Mouse (Mus musculus) myocyte (in vitro differentiated cells): ENCODE data around the gene Pde4a.

Experiments used
- CEBPB ChIP-seq: IDR thresholded peaks from 2 replicates; pipeline ENCODE4 v1.6.1; 2011; ENCODE audit warnings: mild to moderate bottlenecking, moderate library complexity; ENCODE audit not compliant: poor library complexity, insufficient read depth, severe bottlenecking
- E2F4 ChIP-seq: IDR thresholded peaks from one replicate; pipeline ENCODE4 v1.6.1; 2011; ENCODE audit warnings: mild to moderate bottlenecking, control low read depth, moderate library complexity; ENCODE audit not compliant: insufficient read depth
- MAX ChIP-seq: IDR thresholded peaks from one replicate; pipeline ENCODE4 v1.6.1; 2011; ENCODE audit warnings: low read depth, mild to moderate bottlenecking, control low read depth
- MYOD1 ChIP-seq, 3 experiments: IDR thresholded peaks; one replicate each; pipeline ENCODE4 v1.6.1; 2011; ENCODE audit warnings: control low read depth in 2 of 3, low read depth in 2 of 3, mild to moderate bottlenecking in 2 of 3, moderate library complexity in 1 of 3; ENCODE audit not compliant: insufficient read length in 2 of 3, control insufficient read depth in 1 of 3
- MYOG ChIP-seq, 3 experiments: IDR thresholded peaks; one replicate each; pipeline ENCODE4 v1.6.1; 2011; ENCODE audit warnings: control low read depth in 2 of 3, low read depth in 2 of 3, mild to moderate bottlenecking in 2 of 3; ENCODE audit not compliant: insufficient read length in 2 of 3, control insufficient read depth in 1 of 3, insufficient read depth in 1 of 3
- POLR2A ChIP-seq: IDR thresholded peaks from one replicate; pipeline ENCODE4 v1.6.1; 2011; ENCODE audit warnings: low read depth, mild to moderate bottlenecking, control low read depth, moderate library complexity; ENCODE audit not compliant: insufficient read length
- POLR2AphosphoS2 ChIP-seq: IDR thresholded peaks from one replicate; pipeline ENCODE4 v1.6.1; 2011; ENCODE audit warnings: low read depth, control low read depth; ENCODE audit not compliant: insufficient read length
- REST ChIP-seq: IDR thresholded peaks from one replicate; pipeline ENCODE4 v1.6.1; 2011; ENCODE audit warnings: mild to moderate bottlenecking, control low read depth, moderate library complexity; ENCODE audit not compliant: insufficient read depth, insufficient read length
- SRF ChIP-seq: IDR thresholded peaks from one replicate; pipeline ENCODE4 v1.6.1; 2011; ENCODE audit warnings: low read depth; ENCODE audit not compliant: control insufficient read depth, insufficient read length
- TCF12 ChIP-seq: IDR thresholded peaks from one replicate; pipeline ENCODE4 v1.6.1; 2011; ENCODE audit warnings: mild to moderate bottlenecking, control low read depth; ENCODE audit not compliant: poor library complexity, insufficient read depth, severe bottlenecking
- TCF3 ChIP-seq: IDR thresholded peaks from one replicate; pipeline ENCODE4 v1.6.1; 2011; ENCODE audit warnings: low read depth, control low read depth; ENCODE audit not compliant: insufficient read length
- USF1 ChIP-seq: IDR thresholded peaks from one replicate; pipeline ENCODE4 v1.6.1; 2011; ENCODE audit warnings: low read depth, mild to moderate bottlenecking, control low read depth, moderate library complexity

DNA sequence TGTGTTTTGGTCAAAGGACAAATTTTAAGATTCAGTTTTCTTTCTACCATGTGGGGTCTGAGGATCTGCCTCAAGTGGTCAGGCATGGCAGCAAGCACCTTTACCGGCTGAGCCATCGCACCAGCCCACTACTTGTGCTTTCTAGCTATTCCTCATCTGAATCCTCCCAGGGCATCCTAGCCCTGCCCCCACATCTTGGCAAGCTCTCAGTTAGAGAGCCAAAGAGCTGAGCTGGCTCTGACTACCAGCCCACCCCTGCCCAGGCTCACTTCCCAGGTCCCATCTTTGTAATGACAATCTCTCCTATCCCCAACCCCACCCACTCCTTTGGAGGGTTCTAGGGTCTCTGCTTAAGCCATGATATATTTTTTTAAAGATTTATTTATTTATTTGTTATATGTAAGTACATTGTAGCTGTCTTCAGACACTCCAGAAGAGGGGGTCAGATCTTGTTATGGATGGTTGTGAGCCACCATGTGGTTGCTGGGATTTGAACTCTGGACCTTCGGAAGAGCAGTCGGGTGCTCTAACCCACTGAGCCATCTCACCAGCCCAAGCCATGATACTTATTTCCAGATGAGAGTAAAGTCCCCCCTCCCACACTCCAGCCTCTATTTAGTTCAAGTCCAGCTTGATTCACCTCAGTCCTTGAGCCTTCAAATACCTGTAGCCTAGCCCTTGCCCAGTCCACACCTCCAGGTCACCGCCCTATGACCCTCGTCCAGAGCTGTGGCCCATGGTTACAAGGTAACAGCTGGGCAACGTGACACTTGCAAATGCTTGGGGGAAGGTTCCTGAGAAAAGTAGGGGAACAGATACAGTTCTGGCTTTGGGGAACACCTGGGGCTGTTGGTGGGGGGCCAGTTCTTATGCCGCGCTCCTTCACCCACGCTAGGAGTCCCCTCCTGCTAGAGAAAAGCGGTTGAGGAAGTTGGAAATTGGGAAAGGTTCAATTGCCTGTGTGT lies 2.1 kb upstream of the Pde4a start:
- TF ChIP-seq POLR2A = no peak
- no peak for TF ChIP-seq CEBPB
- no peak for TF ChIP-seq MYOG (IDR thresholded peaks at IDR 0.05; ENCODE audit: control insufficient read depth in 1 of 3, insufficient read depth in 1 of 3, insufficient read length in 2 of 3, low read depth in 2 of 3)
- TF ChIP-seq USF1 = no peak
- no peak for TF ChIP-seq TCF3
- no peak for TF ChIP-seq E2F4
- no peak for TF ChIP-seq MYOD1 (IDR thresholded peaks at IDR 0.05; ENCODE audit: control insufficient read depth in 1 of 3, insufficient read length in 2 of 3, low read depth in 2 of 3)
- no peak for TF ChIP-seq POLR2AphosphoS2
- TF ChIP-seq TCF12 = no peak
- TF ChIP-seq REST = no peak
- no peak for TF ChIP-seq MAX
- no peak for TF ChIP-seq SRF
